Mouse (Mus musculus) bone marrow, adult 2 months (tissue): ENCODE measurements around the gene Vps37b.

ENCODE experiments used
- CTCF ChIP-seq: fragments of 200-500 bp; IDR thresholded peaks from 2 replicates; pipeline ENCODE4 v1.5.1; 2011; ENCODE audit warnings: low read length, control low read depth; ENCODE audit not compliant: control insufficient read depth, insufficient read depth
- POLR2A ChIP-seq: fragments of 200-500 bp; IDR thresholded peaks from 2 replicates; pipeline ENCODE4 v1.6.1; 2011; ENCODE audit warnings: low read depth, mild to moderate bottlenecking, control low read depth, low read length, borderline replicate concordance; ENCODE audit not compliant: control insufficient read depth

GRCm38 (mm10) chr5:123979980-123980369 is 52.1 kb downstream of the Vps37b start:
- TF ChIP-seq POLR2A = no peak
- TF ChIP-seq CTCF = no peak
